Comparison of ENCODE assay signal across 25 mouse cellular contexts in the genomic region with DNA sequence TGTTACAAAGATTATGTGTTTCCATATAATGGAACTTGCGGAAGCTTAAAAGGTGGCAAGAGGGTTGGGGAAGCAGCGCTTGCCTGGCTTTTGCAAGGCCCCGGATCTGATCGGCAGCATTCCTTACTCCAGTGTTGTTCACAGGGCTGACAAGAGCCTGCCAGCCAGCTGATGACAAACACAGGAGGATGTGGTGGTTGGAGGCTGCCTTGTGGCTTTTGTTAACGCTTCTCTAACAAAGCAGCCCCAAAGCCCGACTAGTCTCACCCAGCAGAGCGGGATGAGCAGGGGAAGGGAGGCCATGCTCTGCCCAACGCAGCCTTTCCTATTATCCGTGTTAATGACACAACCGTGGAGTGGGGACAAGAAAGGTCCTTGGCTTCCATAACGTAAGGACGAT.
DNase-seq lines count a peak whose midpoint lies in the region; ATAC-seq and TF ChIP-seq lines count a peak whose summit lies in the region.
"Had no signal": no experiment of that assay in that cellular context is flagged by ENCODE, and none has a peak within 500 bp of the region (broad histone marks: within the 10 kb centered on the region; RNA-seq: fewer than 3 reads in every experiment).

No protein-coding gene starts in this region.

- H3K4me2 ChIP-seq in heart, embryonic 15.5 days: no peak overlapping the region
- H3K4me2 ChIP-seq: forebrain, embryonic 13.5 days; hindbrain, embryonic 12.5 days; limb, embryonic 15.5 days; lung, embryonic 14.5 days; neural tube, embryonic 13.5 days had no signal

- no peak for TF ChIP-seq POLR2A in heart, adult 2 months (IDR thresholded peaks at IDR 0.05; ENCODE audit: insufficient read depth, low read depth, low read length)

- no peak overlapping the region for H3K9ac ChIP-seq in heart, embryonic 15.5 days
- no peak overlapping the region for H3K9ac ChIP-seq in heart, adult 2 months (ENCODE audit: low read depth, low read length)
- H3K9ac ChIP-seq: forebrain, embryonic 13.5 days; hindbrain, embryonic 12.5 days; limb, embryonic 15.5 days; liver, embryonic 14.5 days; lung, embryonic 14.5 days; neural tube, embryonic 13.5 days had no signal

- no peaks in the 10 kb centered on the region for H3K79me2 ChIP-seq in heart, adult 2 months (replicated peaks; ENCODE audit: control insufficient read depth, insufficient read depth, low read length)

- ATAC-seq in heart, embryonic 15.5 days (replicated peaks; ENCODE audit: insufficient number of reproducible peaks, insufficient read depth, low FRiP score, low read depth): no peak
- ATAC-seq in common myeloid progenitor, adult 5-6 weeks (replicated peaks; ENCODE audit: low read depth, poor library complexity, severe bottlenecking): 0 out of 2 replicates have a peak, but pooled peaks have one; percentile 34
- ATAC-seq: forebrain, embryonic 13.5 days; Patski had no signal

- H3K9me3 ChIP-seq in heart, embryonic 15.5 days (replicated peaks): no peaks in the 10 kb centered on the region
- H3K9me3 ChIP-seq: forebrain, embryonic 13.5 days; hindbrain, embryonic 12.5 days; limb, embryonic 15.5 days; neural tube, embryonic 13.5 days had no signal

- H3K36me3 ChIP-seq in heart, embryonic 15.5 days: peaks cover 10% of the 10 kb centered on the region; the same call in 1 of the 2 replicates
- no peaks in the 10 kb centered on the region for H3K36me3 ChIP-seq in heart, adult 2 months (ENCODE audit: control insufficient read depth, insufficient read depth, low read length)
- H3K36me3 ChIP-seq: G1E; limb, embryonic 15.5 days had no signal

- no peak for TF ChIP-seq EP300 in heart, adult 2 months (IDR thresholded peaks at IDR 0.05; ENCODE audit: insufficient read depth, low read depth, low read length)

- no peak for TF ChIP-seq CTCF in heart, adult 2 months (IDR thresholded peaks at IDR 0.05)
- no peak for TF ChIP-seq CTCF in gastrocnemius, adult 2 months (IDR thresholded peaks at IDR 0.05)

- H3K4me1 ChIP-seq in heart, embryonic 15.5 days (replicated peaks): peaks cover 18% of the 10 kb centered on the region
- H3K4me1 ChIP-seq in heart, adult 2 months (ENCODE audit: control insufficient read depth, insufficient read depth, low read length): peaks cover 3% of the 10 kb centered on the region
- H3K4me1 ChIP-seq: forebrain, embryonic 13.5 days; limb, embryonic 15.5 days; neural tube, embryonic 13.5 days had no signal

- 62% methylated on average over 12 of the region's 12 CpGs for WGBS in heart, embryonic 15.5 days
- WGBS in heart, adult 2 months: 73% methylated on average over 12 of the region's 12 CpGs

- no peak overlapping the region for H3K4me3 ChIP-seq in heart, embryonic 15.5 days
- H3K4me3 ChIP-seq in heart, adult 2 months: no peak overlapping the region
- H3K4me3 ChIP-seq in gastrocnemius, adult 2 months: no peak overlapping the region
- H3K4me3 ChIP-seq: forebrain, embryonic 13.5 days; hindbrain, embryonic 12.5 days; limb, embryonic 15.5 days; neural tube, embryonic 13.5 days had no signal

- no peak for DNase-seq in heart, adult 2 months
- DNase-seq in thymus, postnatal 14 days: peak; percentile 53
- DNase-seq in gastrocnemius, adult 2 months: no peak
- no peak for DNase-seq in gastrocnemius, postnatal 25 days
- DNase-seq in adrenal gland, postnatal 10 days: no peak
- DNase-seq: adrenal gland, postnatal 14 days; cerebellum, adult 8-10 months; cerebellum, postnatal 36 days; heart, postnatal 10 days; kidney, adult 11 months; layer of hippocampus, adult 9-11 months; lung, embryonic 14.5 days; lung, postnatal 36 days; midbrain, embryonic 14.5 days; retina, postnatal 1 day; right cerebral cortex, postnatal 25 days had no signal

- intact Hi-C loops in heart, adult 2 months (cut with DNase I): no loop called here
- intact Hi-C loops in gastrocnemius, adult 2 months (cut with DNase I): no loop called here

- H3K27me3 ChIP-seq in heart, embryonic 15.5 days: no peaks in the 10 kb centered on the region
- H3K27me3 ChIP-seq in heart, adult 2 months (ENCODE audit: control insufficient read depth, insufficient read depth, low read length): no peaks in the 10 kb centered on the region
- H3K27me3 ChIP-seq: forebrain, embryonic 13.5 days; hindbrain, embryonic 12.5 days; limb, embryonic 15.5 days; neural tube, embryonic 13.5 days; Patski had no signal

- peak overlapping the region; percentile 57; the same call in 1 of the 2 replicates for H3K27ac ChIP-seq in heart, embryonic 15.5 days
- H3K27ac ChIP-seq in heart, adult 2 months: no peak overlapping the region
- H3K27ac ChIP-seq in gastrocnemius, adult 2 months: no peak overlapping the region
- H3K27ac ChIP-seq: forebrain, embryonic 13.5 days; hindbrain, embryonic 12.5 days; limb, embryonic 15.5 days; liver, embryonic 14.5 days; neural tube, embryonic 13.5 days had no signal
